Comparison of ENCODE assay signal across 10 mouse cellular contexts in the genomic region with DNA sequence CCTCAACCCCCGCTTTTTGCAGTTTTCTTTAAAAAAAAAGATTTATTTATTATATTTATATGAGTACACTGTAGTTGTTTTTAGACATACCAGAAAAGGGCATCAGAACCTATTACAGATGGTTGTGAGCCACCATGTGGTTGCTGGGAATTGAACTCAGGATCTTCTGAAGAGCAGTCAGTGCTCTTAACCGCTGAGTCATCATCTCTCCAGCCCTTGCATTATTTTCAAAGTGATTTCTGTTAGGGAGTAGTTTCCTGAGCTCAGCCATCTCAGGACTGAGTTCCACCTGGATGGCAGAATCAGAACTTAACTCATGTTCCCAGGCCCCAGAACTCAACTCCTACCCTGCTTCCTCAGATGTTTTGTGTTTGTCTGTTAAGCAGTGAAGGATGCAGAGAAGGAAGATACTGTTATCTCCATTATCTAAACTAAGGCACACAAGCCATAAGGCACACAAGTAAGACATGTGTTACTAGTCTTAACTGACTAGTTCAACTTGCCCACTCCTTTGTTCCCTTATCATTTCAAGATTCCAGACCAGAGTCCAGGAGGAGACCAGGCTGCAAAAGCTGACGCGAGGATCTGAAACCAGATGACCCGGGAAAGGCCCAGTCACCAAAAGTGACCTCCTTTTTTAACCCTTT. TPM values are rescaled to one million over a fixed set of nuclear protein-coding genes. Genes with fewer than 3 reads are reported as not detected.
DNase-seq lines count a peak whose midpoint lies in the region; ATAC-seq and TF ChIP-seq lines count a peak whose summit lies in the region.
"Had no signal": no experiment of that assay in that cellular context is flagged by ENCODE, and none has a peak within 500 bp of the region (broad histone marks: within the 10 kb centered on the region; RNA-seq: fewer than 3 reads in every experiment).

No protein-coding gene starts in this region.

- no peaks in the 10 kb centered on the region for H3K79me2 ChIP-seq in heart, adult 2 months (replicated peaks; ENCODE audit: control insufficient read depth, insufficient read depth, low read length)

- no peak overlapping the region for H3K4me3 ChIP-seq in heart, adult 2 months
- H3K4me3 ChIP-seq in stomach, embryonic 14.5 days (ENCODE audit: low read depth, low read length), result peak overlapping the region; percentile 53; the same call in 1 of the 2 replicates
- H3K4me3 ChIP-seq in stomach, postnatal 0 days (ENCODE audit: low read depth, low read length), result no peak overlapping the region
- H3K4me3 ChIP-seq in liver, embryonic 12.5 days, result peak overlapping the region; percentile 65; the same call in 1 of the 2 replicates

- H3K4me1 ChIP-seq in heart, adult 2 months (ENCODE audit: control insufficient read depth, insufficient read depth, low read length), result peaks cover 1% of the 10 kb centered on the region; the same call in 1 of the 2 replicates
- H3K4me1 ChIP-seq in stomach, embryonic 14.5 days (ENCODE audit: control insufficient read depth, insufficient read depth, low read length), result peaks cover 16% of the 10 kb centered on the region
- 0 out of 2 replicates have a peak, but pooled peaks cover 4% of the 10 kb centered on the region for H3K4me1 ChIP-seq in stomach, postnatal 0 days (replicated peaks; ENCODE audit: control insufficient read depth, insufficient read depth)
- peaks cover 35% of the 10 kb centered on the region for H3K4me1 ChIP-seq in liver, embryonic 12.5 days

- intact Hi-C loops in heart, adult 2 months (cut with DNase I), result no loop called here

- H3K9ac ChIP-seq in heart, adult 2 months (ENCODE audit: low read depth, low read length), result no peak overlapping the region
- H3K9ac ChIP-seq in stomach, embryonic 14.5 days (replicated peaks; ENCODE audit: low read depth, low read length), result no peak overlapping the region; the same call in 1 of the 2 replicates
- H3K9ac ChIP-seq in stomach, postnatal 0 days (ENCODE audit: low read length), result no peak overlapping the region
- peak overlapping the region; percentile 78; the same call in 1 of the 2 replicates for H3K9ac ChIP-seq in liver, embryonic 12.5 days

- ATAC-seq in stomach, embryonic 14.5 days (ENCODE audit: insufficient number of reproducible peaks, insufficient read depth, low FRiP score, low read depth), result no peak
- ATAC-seq in stomach, postnatal 0 days (ENCODE audit: low FRiP score, low TSS enrichment), result no peak
- no peak for ATAC-seq in liver, embryonic 12.5 days

- TF ChIP-seq CTCF in heart, adult 2 months (IDR thresholded peaks at IDR 0.05), result no peak
- no peak for TF ChIP-seq CTCF in stomach, postnatal 0 days (IDR thresholded peaks at IDR 0.05; ENCODE audit: low read depth)

- H3K27ac ChIP-seq in heart, adult 2 months, result peak overlapping the region; percentile 67
- H3K27ac ChIP-seq in stomach, embryonic 14.5 days (ENCODE audit: low read length), result no peak overlapping the region
- H3K27ac ChIP-seq in stomach, postnatal 0 days (replicated peaks), result no peak overlapping the region
- H3K27ac ChIP-seq in liver, embryonic 12.5 days, result peak overlapping the region; percentile 78; the same call in 1 of the 2 replicates

- 48% methylated on average over 5 of the region's 5 CpGs for WGBS in heart, adult 2 months
- WGBS in stomach, embryonic 14.5 days, result 41% methylated on average over 5 of the region's 5 CpGs
- 40% methylated on average over 5 of the region's 5 CpGs for WGBS in stomach, postnatal 0 days
- WGBS in liver, embryonic 12.5 days (ENCODE audit: insufficient replicate concordance), result 41% methylated on average over 5 of the region's 5 CpGs

- no peaks in the 10 kb centered on the region for H3K36me3 ChIP-seq in heart, adult 2 months (ENCODE audit: control insufficient read depth, insufficient read depth, low read length)
- no peaks in the 10 kb centered on the region; the same call in 1 of the 2 replicates for H3K36me3 ChIP-seq in stomach, embryonic 14.5 days (ENCODE audit: control insufficient read depth, insufficient read depth, low read length)
- H3K36me3 ChIP-seq in stomach, postnatal 0 days (ENCODE audit: control insufficient read depth, insufficient read depth, low read length), result no peaks in the 10 kb centered on the region
- H3K36me3 ChIP-seq in liver, embryonic 12.5 days, result no peaks in the 10 kb centered on the region; the same call in 1 of the 2 replicates

- H3K27me3 ChIP-seq in heart, adult 2 months (ENCODE audit: control insufficient read depth, insufficient read depth, low read length), result no peaks in the 10 kb centered on the region
- H3K27me3 ChIP-seq in stomach, embryonic 14.5 days (ENCODE audit: control insufficient read depth, insufficient read depth, low read length), result no peaks in the 10 kb centered on the region
- no peaks in the 10 kb centered on the region for H3K27me3 ChIP-seq in stomach, postnatal 0 days (ENCODE audit: control insufficient read depth, insufficient read depth, low read length)
- H3K27me3 ChIP-seq in liver, embryonic 12.5 days (replicated peaks), result peaks cover 11% of the 10 kb centered on the region; the same call in 1 of the 2 replicates

- no peaks in the 10 kb centered on the region for H3K9me3 ChIP-seq in stomach, embryonic 14.5 days (ENCODE audit: control insufficient read depth, low read depth, low read length)
- no peaks in the 10 kb centered on the region for H3K9me3 ChIP-seq in stomach, postnatal 0 days (ENCODE audit: control insufficient read depth, low read length)
- H3K9me3 ChIP-seq in liver, embryonic 12.5 days (replicated peaks), result no peaks in the 10 kb centered on the region

- DNase-seq in heart, adult 2 months, result no peak
- no peak for DNase-seq in heart, adult 8-10 months (ENCODE audit: low spot score)
- DNase-seq in stomach, postnatal 0 days (ENCODE audit: low spot score), result no peak
- no peak for DNase-seq in thymus, postnatal 10 days (ENCODE audit: low spot score in 2 of 2)
- DNase-seq in thymus, postnatal 4 days, result no peak
- DNase-seq in retina, embryonic 14.5 days (ENCODE audit: low spot score), result no peak

- H3K4me2 ChIP-seq in stomach, embryonic 14.5 days (replicated peaks; ENCODE audit: low read depth, low read length), result peak overlapping the region; percentile 85
- no peak overlapping the region; the same call in 1 of the 2 replicates for H3K4me2 ChIP-seq in stomach, postnatal 0 days (replicated peaks; ENCODE audit: low read depth)
- peak overlapping the region; percentile 92 for H3K4me2 ChIP-seq in liver, embryonic 12.5 days

- no peak for TF ChIP-seq POLR2A in heart, adult 2 months (IDR thresholded peaks at IDR 0.05; ENCODE audit: insufficient read depth, low read depth, low read length)

- no peak for TF ChIP-seq EP300 in heart, adult 2 months (IDR thresholded peaks at IDR 0.05; ENCODE audit: insufficient read depth, low read depth, low read length)
- no peak for TF ChIP-seq EP300 in stomach, postnatal 0 days (optimal IDR thresholded peaks at IDR 0.05)

RNA-seq across cellular contexts. Expression of a gene that starts 12.4 kb away (rescaled TPM):
- total RNA-seq in heart, adult 2 months (2021), result 1 to 10 TPM; 7.4 to 8.8 TPM
- 9.0 and 12.8 TPM in 2 replicates for polyA plus RNA-seq in heart, adult 2 months (2012; rRNA removed)
- 10 to 100 TPM in 1 of 4 experiments, 1 to 10 TPM in 3; 6.9 to 10.1 (median 8.0) TPM for total RNA-seq in heart, adult 8-10 months (2022)
- 1.1 and 1.8 TPM in 2 replicates for polyA plus RNA-seq in stomach, embryonic 14.5 days (2014; fragmentation: Nextera tagmentation; extraction: Ambion mirVana)
- 0.57 and 0.59 TPM in 2 replicates for polyA plus RNA-seq in stomach, postnatal 0 days (2015; fragmentation: Nextera tagmentation; extraction: Ambion mirVana)
- not detected in 2 replicates for polyA plus RNA-seq in liver, embryonic 12.5 days (2016; fragmentation: Nextera tagmentation; extraction: Ambion mirVana)

RNA-seq across cellular contexts. Expression of a gene that starts 17.6 kb away (rescaled TPM):
- 10 to 100 TPM; 31.8 to 31.9 TPM for total RNA-seq in heart, adult 2 months (2021)
- 65.6 and 99.5 TPM in 2 replicates for polyA plus RNA-seq in heart, adult 2 months (2012; rRNA removed)
- 10 to 100 TPM; 32.7 to 36.8 (median 34.5) TPM for total RNA-seq in heart, adult 8-10 months (2022)
- polyA plus RNA-seq in stomach, embryonic 14.5 days (2014; fragmentation: Nextera tagmentation; extraction: Ambion mirVana), result 239 and 258 TPM in 2 replicates
- polyA plus RNA-seq in stomach, postnatal 0 days (2015; fragmentation: Nextera tagmentation; extraction: Ambion mirVana), result 118 and 122 TPM in 2 replicates
- 191 and 205 TPM in 2 replicates for polyA plus RNA-seq in liver, embryonic 12.5 days (2016; fragmentation: Nextera tagmentation; extraction: Ambion mirVana)

RNA-seq across cellular contexts. Expression of a gene that starts 21.6 kb away (rescaled TPM):
- not detected for total RNA-seq in heart, adult 2 months (2021)
- not detected in 2 replicates for polyA plus RNA-seq in heart, adult 2 months (2012; rRNA removed)
- total RNA-seq in heart, adult 8-10 months (2022), result not detected
- not detected in 2 replicates for polyA plus RNA-seq in stomach, embryonic 14.5 days (2014; fragmentation: Nextera tagmentation; extraction: Ambion mirVana)
- polyA plus RNA-seq in stomach, postnatal 0 days (2015; fragmentation: Nextera tagmentation; extraction: Ambion mirVana), result not detected in 2 replicates
- not detected in 2 replicates for polyA plus RNA-seq in liver, embryonic 12.5 days (2016; fragmentation: Nextera tagmentation; extraction: Ambion mirVana)
- total RNA-seq: adrenal gland, adult 18-20 months had no signal
- polyA plus RNA-seq: C2C12 had no signal

RNA-seq across cellular contexts. Expression of a gene that starts 28.6 kb away (rescaled TPM):
- under 1 TPM; 0.44 to 0.66 TPM for total RNA-seq in heart, adult 2 months (2021)
- 2.3 and 2.9 TPM in 2 replicates for polyA plus RNA-seq in heart, adult 2 months (2012; rRNA removed)
- under 1 TPM; 0.40 to 0.49 (median 0.42) TPM for total RNA-seq in heart, adult 8-10 months (2022)
- polyA plus RNA-seq in stomach, embryonic 14.5 days (2014; fragmentation: Nextera tagmentation; extraction: Ambion mirVana), result 0.56 and 0.95 TPM in 2 replicates
- 0.08 and 0.18 TPM in 2 replicates for polyA plus RNA-seq in stomach, postnatal 0 days (2015; fragmentation: Nextera tagmentation; extraction: Ambion mirVana)
- polyA plus RNA-seq in liver, embryonic 12.5 days (2016; fragmentation: Nextera tagmentation; extraction: Ambion mirVana), result 0.33 and 0.50 TPM in 2 replicates

RNA-seq across cellular contexts. Expression of a gene that starts 33.1 kb away (rescaled TPM):
- total RNA-seq in heart, adult 2 months (2021), result 10 to 100 TPM; 60.2 to 89.9 TPM
- polyA plus RNA-seq in heart, adult 2 months (2012; rRNA removed), result 115 and 144 TPM in 2 replicates
- total RNA-seq in heart, adult 8-10 months (2022), result 10 to 100 TPM; 46.6 to 99.6 (median 72.6) TPM
- polyA plus RNA-seq in stomach, embryonic 14.5 days (2014; fragmentation: Nextera tagmentation; extraction: Ambion mirVana), result 103 and 116 TPM in 2 replicates
- 86.0 and 102 TPM in 2 replicates for polyA plus RNA-seq in stomach, postnatal 0 days (2015; fragmentation: Nextera tagmentation; extraction: Ambion mirVana)
- polyA plus RNA-seq in liver, embryonic 12.5 days (2016; fragmentation: Nextera tagmentation; extraction: Ambion mirVana), result 77.2 and 78.5 TPM in 2 replicates

Comparison
In these comparisons a context has a peak if more than half of its experiments do, and no peak if none do; other contexts are left out.
1. H3K4me3 ChIP-seq: peak in stomach, embryonic 14.5 days (single experiment) and liver, embryonic 12.5 days (single experiment); none in heart, adult 2 months (single experiment) and stomach, postnatal 0 days (single experiment).
2. H3K27ac ChIP-seq: peak in heart, adult 2 months (single experiment) and liver, embryonic 12.5 days (single experiment); none in stomach, embryonic 14.5 days (single experiment) and stomach, postnatal 0 days (single experiment).